Mouse (Mus musculus): ENCODE results near the gene Dnah2. TPM values are rescaled to one million over a fixed set of nuclear protein-coding genes. Genes with fewer than 3 reads are reported as not detected.

The Dnah2 gene
- polyA plus RNA-seq, 1 experiment from 2014 or later: 1.6 TPM

DNA sequence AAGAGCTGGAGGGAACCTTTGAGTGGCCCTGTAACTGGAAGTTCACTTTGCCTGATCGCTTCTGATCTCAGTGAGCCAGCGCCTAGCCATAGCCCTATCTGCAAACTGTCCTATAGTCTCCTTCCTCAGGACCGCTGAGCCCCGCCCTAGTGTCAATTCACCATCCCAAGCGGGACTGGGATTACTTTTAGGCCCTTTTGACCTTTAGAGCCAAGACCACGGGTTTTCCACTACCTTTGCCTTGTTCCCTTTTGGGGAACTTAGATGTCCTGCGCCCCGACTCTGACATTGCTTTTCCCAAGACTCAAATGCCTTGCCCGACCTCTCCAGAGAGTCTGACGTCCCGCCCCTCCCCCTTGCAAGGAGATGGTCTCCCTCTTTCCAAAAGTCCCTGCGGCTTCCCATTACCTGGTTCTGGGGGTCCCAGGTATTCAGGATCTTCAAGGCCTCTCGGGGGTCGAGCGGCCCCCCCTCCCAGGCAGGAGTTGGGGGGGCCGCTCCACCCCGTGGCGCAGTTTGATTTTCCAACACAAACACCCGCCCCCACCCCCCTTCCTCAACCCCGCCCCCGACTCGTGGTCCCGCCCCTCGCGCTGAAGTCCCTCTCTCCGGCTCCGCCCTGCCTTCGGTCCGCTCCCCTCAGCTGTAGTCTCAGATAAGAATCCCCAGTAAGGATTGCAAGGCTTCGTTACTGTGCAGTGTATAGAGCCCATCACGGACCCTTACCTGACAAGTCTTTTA, 128.9 kb downstream of the Dnah2 start:
- Histone ChIP-seq H3K9ac (ENCODE audit: low read depth, low read length) (no peak overlapping the region), H3K4me1 (replicated peaks; ENCODE audit: control insufficient read depth, insufficient read depth, low read length) (peaks cover 7% of the 10 kb centered on the region; the same call in 1 of the 2 replicates), H3K9me3 (ENCODE audit: control insufficient read depth, low read length) (no peaks in the 10 kb centered on the region), H3K27ac (ENCODE audit: low read depth, low read length) (no peak overlapping the region; the same call in 1 of the 2 replicates), H3K4me3 (ENCODE audit: low read depth, low read length) (peak overlapping the region; percentile 80), H3K4me2 (replicated peaks; ENCODE audit: low read depth, low read length) (peak overlapping the region; percentile 99), H3K36me3 (ENCODE audit: control insufficient read depth, insufficient read depth, low read length) (no peaks in the 10 kb centered on the region), H3K27me3 (ENCODE audit: control insufficient read depth, insufficient read depth, low read length) (peaks cover 17% of the 10 kb centered on the region)
- whole genome bisulfite sequencing: under 1% methylated on average over 28 of the region's 31 CpGs
- ATAC-seq (ENCODE audit: low FRiP score): no peak
- DNase-seq (ENCODE audit: low spot score): peak; percentile 59

DNA sequence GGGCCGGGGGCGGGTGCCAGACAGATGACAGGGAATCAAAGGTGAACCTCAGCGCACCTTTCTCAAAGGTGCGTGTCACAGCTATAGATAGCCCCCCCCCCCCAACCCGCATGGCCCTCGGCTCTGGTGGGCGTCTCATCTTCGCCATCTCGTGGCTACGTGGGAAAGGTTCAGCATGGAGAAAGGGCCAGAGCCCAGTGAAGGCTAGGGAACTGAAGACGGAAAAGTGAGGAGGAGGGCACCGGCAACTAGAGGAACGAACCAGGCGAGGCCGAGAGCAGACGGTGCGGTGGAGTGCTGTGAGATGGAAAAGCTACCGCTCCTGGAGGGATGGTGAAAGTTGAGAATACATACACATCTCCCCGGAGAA, 129.5 kb downstream of the Dnah2 start:
- H3K4me3 ChIP-seq (ENCODE audit: low read depth, low read length): peak overlapping the region; percentile 80
- no peak for DNase-seq (ENCODE audit: low spot score)

DNA sequence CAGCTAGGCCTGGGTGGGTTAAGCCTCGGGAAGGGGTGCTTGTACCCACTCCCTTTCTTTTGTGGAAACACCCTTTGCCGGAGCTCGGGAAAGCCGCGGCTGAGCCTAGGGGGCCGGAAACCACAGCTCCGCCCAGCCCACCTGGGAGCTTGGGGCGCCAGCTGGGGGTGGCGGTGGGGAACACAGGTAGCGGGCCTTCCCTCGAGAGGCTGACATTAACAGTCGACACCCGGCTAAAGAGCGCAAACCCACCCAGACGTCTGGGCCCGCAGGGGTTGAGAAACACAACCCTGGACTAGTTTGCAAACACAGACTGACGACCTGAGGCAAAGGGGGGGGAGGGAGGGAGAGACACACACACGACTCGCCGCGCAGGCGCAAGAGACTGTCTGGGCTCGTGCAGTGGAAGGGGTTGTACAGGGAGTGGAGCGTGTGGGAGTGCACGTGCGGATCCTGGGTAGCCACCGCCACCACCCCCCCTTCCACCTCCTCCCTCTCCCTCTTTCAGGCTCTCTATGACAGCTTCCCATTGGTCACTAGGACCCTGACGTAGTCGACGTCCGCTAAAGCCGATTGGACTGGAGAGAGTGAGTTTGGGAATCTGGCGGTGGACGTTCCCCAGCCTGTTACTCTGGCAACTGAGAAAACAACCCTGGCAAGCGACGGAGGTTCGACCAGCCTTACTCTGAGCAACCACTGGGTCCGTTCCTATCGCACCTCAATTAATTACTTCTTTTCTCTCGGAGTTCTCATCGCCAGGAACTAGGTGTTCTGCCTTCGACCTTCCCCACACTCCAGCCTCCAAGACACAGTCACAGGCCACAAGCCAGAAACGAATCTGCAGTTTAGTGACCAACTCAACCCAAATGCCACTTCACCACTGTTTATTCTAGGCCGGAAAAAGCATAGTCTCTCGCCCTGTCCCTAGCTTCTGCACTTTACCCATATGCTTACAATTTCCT, 130.1 kb downstream of the Dnah2 start:
- WGBS: under 1% methylated on average over 45 of the region's 45 CpGs
- H3K27ac ChIP-seq (ENCODE audit: low read depth, low read length): peak overlapping the region; percentile 100
- H3K9ac ChIP-seq (ENCODE audit: low read depth, low read length): peak overlapping the region; percentile 67
- DNase-seq (ENCODE audit: low spot score) (peak; percentile 97), ATAC-seq (ENCODE audit: low FRiP score) (peak; percentile 86)
- H3K4me3 ChIP-seq (ENCODE audit: low read depth, low read length): peak overlapping the region; percentile 80
- H3K4me1 ChIP-seq (replicated peaks; ENCODE audit: control insufficient read depth, insufficient read depth, low read length): peaks cover 13% of the 10 kb centered on the region
- no peaks in the 10 kb centered on the region for H3K9me3 ChIP-seq (ENCODE audit: control insufficient read depth, low read length)
- H3K36me3 ChIP-seq (ENCODE audit: control insufficient read depth, insufficient read depth, low read length): no peaks in the 10 kb centered on the region
- H3K27me3 ChIP-seq (ENCODE audit: control insufficient read depth, insufficient read depth, low read length): peaks cover 17% of the 10 kb centered on the region
- peak overlapping the region; percentile 99 for H3K4me2 ChIP-seq (replicated peaks; ENCODE audit: low read depth, low read length)

More for the DNA sequence above, 129.5 kb downstream of the Dnah2 start:
- H3K4me2 ChIP-seq (replicated peaks; ENCODE audit: low read depth, low read length): peak overlapping the region; percentile 99
- H3K36me3 ChIP-seq (ENCODE audit: control insufficient read depth, insufficient read depth, low read length): no peaks in the 10 kb centered on the region
- H3K27ac ChIP-seq (ENCODE audit: low read depth, low read length): peak overlapping the region; percentile 100
- no peaks in the 10 kb centered on the region for H3K9me3 ChIP-seq (ENCODE audit: control insufficient read depth, low read length)
- H3K27me3 ChIP-seq (ENCODE audit: control insufficient read depth, insufficient read depth, low read length): peaks cover 17% of the 10 kb centered on the region
- ATAC-seq (ENCODE audit: low FRiP score): no peak
- H3K4me1 ChIP-seq (replicated peaks; ENCODE audit: control insufficient read depth, insufficient read depth, low read length): peaks cover 7% of the 10 kb centered on the region
- H3K9ac ChIP-seq (ENCODE audit: low read depth, low read length): no peak overlapping the region
- 1% methylated on average over 19 of the region's 19 CpGs for WGBS

DNA sequence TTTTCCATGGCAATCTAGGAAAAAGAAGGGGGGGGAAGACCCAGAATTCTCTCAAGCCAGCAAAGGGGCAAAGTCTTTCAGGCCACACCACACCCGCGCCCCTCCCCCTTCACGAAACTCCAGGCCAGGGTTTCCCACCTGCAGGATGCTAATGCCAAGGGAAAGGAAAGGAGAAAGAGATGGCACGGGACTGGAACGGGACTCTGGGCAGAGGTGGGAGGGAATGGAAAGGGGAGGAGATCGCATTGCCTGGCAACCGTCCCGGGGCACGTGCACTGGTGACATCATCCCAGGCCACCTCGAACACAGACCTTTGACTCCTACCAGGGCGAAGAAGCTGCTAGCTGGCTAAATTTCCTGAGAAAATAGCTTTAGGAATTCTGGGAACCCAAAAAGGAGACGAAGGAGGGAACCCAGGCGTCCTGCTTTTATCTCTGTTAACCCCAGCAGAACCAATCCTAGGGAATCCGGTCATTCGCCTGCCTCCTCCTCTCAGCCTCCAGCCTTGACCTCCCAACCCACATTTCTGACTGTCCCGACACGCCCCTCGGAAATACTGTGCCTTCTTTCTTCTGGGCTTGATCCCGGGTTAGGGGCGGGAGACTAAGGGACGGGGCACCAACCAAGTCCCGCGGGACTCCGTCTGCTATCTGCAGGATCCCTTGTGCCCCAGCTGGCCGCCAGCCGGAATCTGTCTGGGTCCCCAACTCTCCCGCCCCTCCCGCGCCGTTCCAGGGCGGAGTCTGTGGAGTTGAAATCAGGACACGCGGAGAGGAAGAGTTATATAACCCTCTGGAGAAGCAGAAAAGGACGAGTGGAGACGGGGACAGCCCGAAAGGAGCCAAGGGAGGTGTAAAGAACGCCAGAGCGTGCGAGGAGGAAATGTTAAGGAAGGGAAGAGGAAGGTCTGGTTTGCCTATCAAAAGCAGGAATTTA, 131.2 kb downstream of the Dnah2 start:
- H3K4me1 ChIP-seq (replicated peaks; ENCODE audit: control insufficient read depth, insufficient read depth, low read length): peaks cover 17% of the 10 kb centered on the region
- peaks cover 17% of the 10 kb centered on the region for H3K27me3 ChIP-seq (ENCODE audit: control insufficient read depth, insufficient read depth, low read length)
- peak; percentile 94 for DNase-seq (ENCODE audit: low spot score)
- H3K9me3 ChIP-seq (ENCODE audit: control insufficient read depth, low read length): no peaks in the 10 kb centered on the region
- peak overlapping the region; percentile 67 for H3K9ac ChIP-seq (ENCODE audit: low read depth, low read length)
- H3K36me3 ChIP-seq (ENCODE audit: control insufficient read depth, insufficient read depth, low read length): no peaks in the 10 kb centered on the region
- H3K4me3 ChIP-seq (ENCODE audit: low read depth, low read length): peak overlapping the region; percentile 80
- peak overlapping the region; percentile 99 for H3K4me2 ChIP-seq (replicated peaks; ENCODE audit: low read depth, low read length)
- ATAC-seq (ENCODE audit: low FRiP score): peak; percentile 57
- peak overlapping the region; percentile 100 for H3K27ac ChIP-seq (ENCODE audit: low read depth, low read length)
- under 1% methylated on average over 39 of the region's 39 CpGs for WGBS

DNA sequence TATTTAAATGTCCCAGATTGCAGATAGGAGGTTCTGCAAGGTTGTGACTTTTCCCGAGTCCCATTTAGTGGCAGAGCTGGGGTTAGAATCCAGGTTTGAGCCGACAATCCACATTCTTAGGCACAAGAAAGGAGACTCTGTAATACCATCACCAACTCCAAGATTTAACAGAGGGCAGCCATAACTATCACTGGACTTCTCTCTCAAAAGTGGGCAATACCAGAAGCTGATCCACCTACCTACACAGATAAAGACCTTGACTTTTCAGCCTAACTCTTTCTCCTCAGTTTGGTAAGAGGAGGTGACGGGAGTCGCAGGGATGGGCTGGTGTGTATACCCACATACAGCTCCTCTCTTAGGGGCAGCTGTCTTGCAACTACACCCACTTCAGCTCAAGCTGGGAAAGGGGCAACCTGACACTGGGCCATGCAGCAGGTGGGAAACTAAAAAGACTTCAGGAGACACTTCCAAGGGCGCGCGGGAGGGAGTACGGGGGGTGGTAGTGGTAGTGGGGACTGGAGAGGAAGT, 131.9 kb downstream of the Dnah2 start:
- ATAC-seq (ENCODE audit: low FRiP score) (no peak), DNase-seq (ENCODE audit: low spot score) (no peak)
- H3K27ac ChIP-seq (ENCODE audit: low read depth, low read length): peak overlapping the region; percentile 100
- H3K9me3 ChIP-seq (ENCODE audit: control insufficient read depth, low read length): no peaks in the 10 kb centered on the region
- H3K9ac ChIP-seq (ENCODE audit: low read depth, low read length): peak overlapping the region; percentile 4; the same call in 1 of the 2 replicates
- peaks cover 25% of the 10 kb centered on the region for H3K4me1 ChIP-seq (replicated peaks; ENCODE audit: control insufficient read depth, insufficient read depth, low read length)
- peaks cover 11% of the 10 kb centered on the region for H3K27me3 ChIP-seq (ENCODE audit: control insufficient read depth, insufficient read depth, low read length)
- WGBS: 1% methylated on average over 8 of the region's 8 CpGs
- peak overlapping the region; percentile 80 for H3K4me3 ChIP-seq (ENCODE audit: low read depth, low read length)
- H3K4me2 ChIP-seq (replicated peaks; ENCODE audit: low read depth, low read length): peak overlapping the region; percentile 99
- H3K36me3 ChIP-seq (ENCODE audit: control insufficient read depth, insufficient read depth, low read length): no peaks in the 10 kb centered on the region

DNA sequence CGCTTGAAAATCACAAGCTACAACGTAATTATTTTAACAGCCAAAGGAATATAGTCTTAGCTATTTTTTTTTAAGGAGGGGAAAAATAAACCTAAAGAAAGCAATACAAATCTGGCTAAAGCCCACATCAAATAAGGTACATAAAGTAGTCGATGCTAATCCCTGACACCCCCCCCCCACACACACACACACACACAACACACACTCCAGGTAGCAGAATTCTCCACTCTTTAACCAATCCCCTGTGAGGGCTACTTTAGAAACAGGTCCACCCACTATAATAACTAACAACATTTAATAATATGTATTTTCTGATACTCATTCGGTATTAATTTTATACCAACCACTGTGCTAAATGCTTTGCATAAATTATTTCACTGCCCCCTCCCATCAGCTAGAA, 132.4 kb downstream of the Dnah2 start:
- Histone ChIP-seq H3K27ac (ENCODE audit: low read depth, low read length) (peak overlapping the region; percentile 100), H3K9me3 (ENCODE audit: control insufficient read depth, low read length) (no peaks in the 10 kb centered on the region), H3K9ac (ENCODE audit: low read depth, low read length) (peak overlapping the region; percentile 4), H3K4me2 (replicated peaks; ENCODE audit: low read depth, low read length) (peak overlapping the region; percentile 99), H3K4me3 (ENCODE audit: low read depth, low read length) (peak overlapping the region; percentile 80), H3K4me1 (replicated peaks; ENCODE audit: control insufficient read depth, insufficient read depth, low read length) (peaks cover 27% of the 10 kb centered on the region), H3K36me3 (ENCODE audit: control insufficient read depth, insufficient read depth, low read length) (no peaks in the 10 kb centered on the region), H3K27me3 (ENCODE audit: control insufficient read depth, insufficient read depth, low read length) (peaks cover 8% of the 10 kb centered on the region)
- peak; percentile 8 for DNase-seq (ENCODE audit: low spot score)
- under 1% methylated on average over 4 of the region's 4 CpGs for WGBS
- no peak for ATAC-seq (ENCODE audit: low FRiP score)

DNA sequence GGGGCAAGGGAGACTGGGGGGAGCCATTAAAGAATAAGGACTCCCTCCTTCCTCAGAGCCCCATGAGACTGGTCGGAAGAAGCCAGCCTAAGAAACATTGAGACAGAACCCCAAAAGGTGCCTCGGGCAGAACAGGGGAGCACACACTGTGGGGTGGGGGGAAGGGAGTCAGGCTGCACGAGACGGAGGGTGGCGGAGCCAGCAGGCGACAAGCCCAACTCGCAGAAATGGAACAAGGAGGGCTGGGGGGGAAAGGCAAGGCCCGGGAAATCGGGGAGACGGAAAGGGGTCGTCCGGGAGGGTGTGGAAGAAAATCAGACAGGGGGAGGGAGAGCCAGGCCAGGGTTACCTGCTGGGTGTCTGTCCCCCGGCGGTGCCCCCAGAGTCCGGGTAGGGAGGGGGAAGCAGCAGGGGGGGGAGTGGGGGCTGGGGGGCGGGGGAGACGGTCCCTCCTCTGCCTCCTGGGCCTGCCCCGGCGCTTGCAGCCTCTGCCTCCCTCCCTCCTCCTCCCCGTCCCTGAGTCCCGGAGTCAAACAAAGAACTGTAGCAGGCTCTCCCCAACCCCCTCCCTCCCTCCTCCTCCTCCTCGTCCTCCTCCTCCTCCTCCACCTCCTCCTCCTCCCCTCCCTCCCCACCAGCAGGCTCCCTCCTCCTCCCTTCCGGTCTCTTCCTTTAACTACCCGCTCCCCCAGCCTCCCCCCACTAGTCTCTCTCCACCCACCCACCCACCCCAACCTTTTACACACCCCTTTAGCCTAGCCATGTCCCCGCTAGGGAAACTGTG, 133.1 kb downstream of the Dnah2 start:
- under 1% methylated on average over 15 of the region's 25 CpGs for WGBS
- DNase-seq (ENCODE audit: low spot score) (peak; percentile 82), ATAC-seq (ENCODE audit: low FRiP score) (no peak)
- no peaks in the 10 kb centered on the region for H3K9me3 ChIP-seq (ENCODE audit: control insufficient read depth, low read length)
- H3K27me3 ChIP-seq (ENCODE audit: control insufficient read depth, insufficient read depth, low read length): peaks cover 2% of the 10 kb centered on the region
- peaks cover 27% of the 10 kb centered on the region for H3K4me1 ChIP-seq (replicated peaks; ENCODE audit: control insufficient read depth, insufficient read depth, low read length)
- no peaks in the 10 kb centered on the region for H3K36me3 ChIP-seq (ENCODE audit: control insufficient read depth, insufficient read depth, low read length)
- H3K9ac ChIP-seq (ENCODE audit: low read depth, low read length): peak overlapping the region; percentile 99
- H3K4me3 ChIP-seq (ENCODE audit: low read depth, low read length): peak overlapping the region; percentile 80
- peak overlapping the region; percentile 100 for H3K27ac ChIP-seq (ENCODE audit: low read depth, low read length)
- peak overlapping the region; percentile 99 for H3K4me2 ChIP-seq (replicated peaks; ENCODE audit: low read depth, low read length)

All from hindbrain, embryonic 11.5 days (tissue).